Mouse (Mus musculus): Measurements from ENCODE around the gene Ddx18. TPM values are rescaled to one million over a fixed set of nuclear protein-coding genes. Genes with fewer than 3 reads are reported as not detected.

The Ddx18 gene
- polyA plus RNA-seq, 1 experiment from 2014 or later, result 68.7 TPM

GRCm38 (mm10) chr1:121511186-121511585 is 56.6 kb downstream of the Ddx18 start:
- no peaks in the 10 kb centered on the region for H3K27me3 ChIP-seq (ENCODE audit: insufficient read depth, low read length)

GRCm38 (mm10) chr1:121510420-121511140 is 57.2 kb downstream of the Ddx18 start:
- Histone ChIP-seq H3K4me3 (replicated peaks; ENCODE audit: low read depth, low read length) (no peak overlapping the region), H3K4me2 (ENCODE audit: low read length) (no peak overlapping the region), H3K27ac (no peak overlapping the region), H3K9ac (ENCODE audit: low read depth, low read length) (no peak overlapping the region), H3K27me3 (ENCODE audit: insufficient read depth, low read length) (no peaks in the 10 kb centered on the region), H3K4me1 (replicated peaks; ENCODE audit: insufficient read depth, low read length) (no peaks in the 10 kb centered on the region), H3K9me3 (replicated peaks; ENCODE audit: low read length) (no peaks in the 10 kb centered on the region), H3K36me3 (ENCODE audit: insufficient read depth, low read length) (no peaks in the 10 kb centered on the region)
- ATAC-seq (replicated peaks; ENCODE audit: low FRiP score, low read depth) (no peak), DNase-seq (ENCODE audit: low spot score) (no peak)
- TF ChIP-seq CTCF (IDR thresholded peaks at IDR 0.05; ENCODE audit: low read depth), result no peak
- WGBS, result 86% methylated on average over 19 of the region's 19 CpGs

More at GRCm38 (mm10) chr1:121511186-121511585, 56.6 kb downstream of the Ddx18 start:
- Histone ChIP-seq H3K36me3 (ENCODE audit: insufficient read depth, low read length) (no peaks in the 10 kb centered on the region), H3K4me1 (replicated peaks; ENCODE audit: insufficient read depth, low read length) (no peaks in the 10 kb centered on the region), H3K27ac (no peak overlapping the region), H3K4me2 (ENCODE audit: low read length) (no peak overlapping the region), H3K9ac (ENCODE audit: low read depth, low read length) (no peak overlapping the region), H3K4me3 (replicated peaks; ENCODE audit: low read depth, low read length) (no peak overlapping the region), H3K9me3 (replicated peaks; ENCODE audit: low read length) (no peaks in the 10 kb centered on the region)
- DNase-seq (ENCODE audit: low spot score), result no peak
- TF ChIP-seq CTCF (IDR thresholded peaks at IDR 0.05; ENCODE audit: low read depth), result no peak
- ATAC-seq (replicated peaks; ENCODE audit: low FRiP score, low read depth), result no peak
- 30% methylated on average over 2 of the region's 2 CpGs for WGBS

- H3K27ac ChIP-seq, result no peak overlapping the region
- DNase-seq (ENCODE audit: low spot score) (no peak), ATAC-seq (replicated peaks; ENCODE audit: low FRiP score, low read depth) (no peak)
- no peak overlapping the region for H3K9ac ChIP-seq (ENCODE audit: low read depth, low read length)
- H3K4me1 ChIP-seq (replicated peaks; ENCODE audit: insufficient read depth, low read length), result no peaks in the 10 kb centered on the region
- 0 out of 2 replicates have a peak, but pooled peaks cover 2% of the 10 kb centered on the region for H3K36me3 ChIP-seq (ENCODE audit: insufficient read depth, low read length)
- H3K4me3 ChIP-seq (replicated peaks; ENCODE audit: low read depth, low read length), result no peak overlapping the region
- 90% methylated on average over 2 of the region's 2 CpGs for WGBS
- no peak for TF ChIP-seq CTCF (IDR thresholded peaks at IDR 0.05; ENCODE audit: low read depth)
- H3K9me3 ChIP-seq (replicated peaks; ENCODE audit: low read length), result no peaks in the 10 kb centered on the region
- H3K27me3 ChIP-seq (ENCODE audit: insufficient read depth, low read length), result no peaks in the 10 kb centered on the region
- no peak overlapping the region for H3K4me2 ChIP-seq (ENCODE audit: low read length)
Observed at GRCm38 (mm10) chr1:121508729-121509128, 59.1 kb downstream of the Ddx18 start.

Other genes with a start within 250 kb of the Ddx18 start
- gene Insig2, start 235.4 kb downstream of the Ddx18 start, polyA plus RNA-seq (2015; fragmentation: Nextera tagmentation; extraction: Ambion mirVana), result 46.9 and 52.8 TPM in 2 replicates
- 6.4 and 6.6 TPM in 2 replicates for gene Ccdc93, start 136.9 kb downstream of the Ddx18 start, polyA plus RNA-seq (2015; fragmentation: Nextera tagmentation; extraction: Ambion mirVana)
- gene Htr5b, start 39.5 kb downstream of the Ddx18 start, polyA plus RNA-seq (2015; fragmentation: Nextera tagmentation; extraction: Ambion mirVana), result 1.0 and 1.2 TPM in 2 replicates

Measured in kidney, postnatal 0 days (tissue).